Mouse (Mus musculus) neural tube, embryonic 12.5 days (tissue): Measurements from ENCODE around the gene Fzd7. TPM values are rescaled to one million over a fixed set of nuclear protein-coding genes. Genes with fewer than 3 reads are reported as not detected.

Experiments
- ATAC-seq: fragments of 200-750 bp; cut with Nextera tagmentation; 2 replicates; pipeline ENCODE4 v1.8.0; 2017; ENCODE audit warnings: low read depth, mild to moderate bottlenecking, moderate TSS enrichment, moderate library complexity; ENCODE audit not compliant: low FRiP score
- H3K27ac ChIP-seq: fragments of 300-500 bp; sonication (generic); 2 replicates; pipeline ENCODE4 v1.5.1; 2016
- H3K27me3 ChIP-seq: fragments of 300-500 bp; sonication (generic); replicated peaks from 2 replicates; pipeline ENCODE4 v1.6.1; 2016; ENCODE audit warnings: mild to moderate bottlenecking
- H3K36me3 ChIP-seq: fragments of 300-500 bp; sonication (generic); 2 replicates; pipeline ENCODE4 v1.6.1; 2016; ENCODE audit warnings: mild to moderate bottlenecking
- H3K4me1 ChIP-seq: fragments of 300-500 bp; sonication (generic); 2 replicates; pipeline ENCODE4 v1.6.1; 2016
- H3K4me2 ChIP-seq: fragments of 300-500 bp; sonication (generic); replicated peaks from 2 replicates; pipeline ENCODE4 v1.6.1; 2016; ENCODE audit warnings: mild to moderate bottlenecking
- H3K4me3 ChIP-seq: fragments of 300-500 bp; sonication (generic); 2 replicates; pipeline ENCODE4 v1.5.1; 2016
- H3K9ac ChIP-seq: fragments of 300-500 bp; sonication (generic); 2 replicates; pipeline ENCODE4 v1.6.1; 2016; ENCODE audit warnings: mild to moderate bottlenecking
- H3K9me3 ChIP-seq: fragments of 300-500 bp; sonication (generic); 2 replicates; pipeline ENCODE4 v1.6.1; 2016; ENCODE audit warnings: mild to moderate bottlenecking
- WGBS: fragments of 180-500 bp; shearing (Covaris S2); methylation state at CpG from one replicate; pipeline ENCODE4 v1.1.7; 2016; 5-methylcytosine and 5-hydroxymethylcytosine counted together
- polyA plus RNA-seq: library from polyadenylated mRNA; unstranded; fragments of >200 nt; fragmentation: Nextera tagmentation; extraction: Ambion mirVana; gene quantifications from 2 replicates; pipeline ENCODE4 v1.2.1, GENCODE M21; 2016

Gene Fzd7
- polyA plus RNA-seq, 1 experiment from 2014 or later = 17.4 TPM

- peak overlapping the region; percentile 65 for H3K4me3 ChIP-seq
- peaks cover 47% of the 10 kb centered on the region for H3K4me1 ChIP-seq
- peak overlapping the region; percentile 33; the same call in 1 of the 2 replicates for H3K9ac ChIP-seq
- H3K36me3 ChIP-seq = 0 out of 2 replicates have a peak, but pooled peaks cover 3% of the 10 kb centered on the region
- H3K27me3 ChIP-seq = no peaks in the 10 kb centered on the region
- peak overlapping the region; percentile 98 for H3K4me2 ChIP-seq
- H3K9me3 ChIP-seq = no peaks in the 10 kb centered on the region
- no peak for ATAC-seq
- H3K27ac ChIP-seq = no peak overlapping the region
- WGBS = 30% methylated on average over 4 of the region's 4 CpGs
Observed at GRCm38 (mm10) chr1:59485803-59486202, 3.6 kb downstream of the Fzd7 start.

- H3K4me1 ChIP-seq = peaks cover 41% of the 10 kb centered on the region
- peak overlapping the region; percentile 39; the same call in 1 of the 2 replicates for H3K9ac ChIP-seq
- no peak overlapping the region for H3K27ac ChIP-seq
- no peaks in the 10 kb centered on the region for H3K27me3 ChIP-seq
- H3K4me3 ChIP-seq = peak overlapping the region; percentile 21
- H3K4me2 ChIP-seq = peak overlapping the region; percentile 98
- ATAC-seq = no peak
- 0 out of 2 replicates have a peak, but pooled peaks cover 5% of the 10 kb centered on the region for H3K36me3 ChIP-seq
- H3K9me3 ChIP-seq = no peaks in the 10 kb centered on the region
- 3% methylated on average over 10 of the region's 10 CpGs for WGBS
Observed at GRCm38 (mm10) chr1:59487651-59488051, 5.4 kb downstream of the Fzd7 start.

- no peaks in the 10 kb centered on the region for H3K27me3 ChIP-seq
- no peak overlapping the region for H3K4me3 ChIP-seq
- no peak overlapping the region for H3K27ac ChIP-seq
- no peak overlapping the region for H3K9ac ChIP-seq
- H3K36me3 ChIP-seq = 0 out of 2 replicates have a peak, but pooled peaks cover 5% of the 10 kb centered on the region
- 51% methylated on average over 4 of the region's 4 CpGs for WGBS
- ATAC-seq = no peak
- H3K4me1 ChIP-seq = peaks cover 38% of the 10 kb centered on the region
- no peak overlapping the region for H3K4me2 ChIP-seq
- no peaks in the 10 kb centered on the region for H3K9me3 ChIP-seq
Observed at GRCm38 (mm10) chr1:59488481-59488880, 6.3 kb downstream of the Fzd7 start.

GRCm38 (mm10) chr1:59488991-59489390 is 6.8 kb downstream of the Fzd7 start:
- no peak overlapping the region for H3K4me3 ChIP-seq
- no peaks in the 10 kb centered on the region for H3K27me3 ChIP-seq
- WGBS = 63% methylated on average over 4 of the region's 4 CpGs
- no peaks in the 10 kb centered on the region for H3K9me3 ChIP-seq
- H3K4me2 ChIP-seq = no peak overlapping the region
- ATAC-seq = no peak
- no peak overlapping the region for H3K9ac ChIP-seq
- no peak overlapping the region for H3K27ac ChIP-seq
- 0 out of 2 replicates have a peak, but pooled peaks cover 5% of the 10 kb centered on the region for H3K36me3 ChIP-seq
- peaks cover 34% of the 10 kb centered on the region for H3K4me1 ChIP-seq

- no peak overlapping the region for H3K9ac ChIP-seq
- H3K4me1 ChIP-seq = peaks cover 17% of the 10 kb centered on the region
- H3K4me2 ChIP-seq = no peak overlapping the region
- no peaks in the 10 kb centered on the region for H3K27me3 ChIP-seq
- H3K9me3 ChIP-seq = no peaks in the 10 kb centered on the region
- H3K4me3 ChIP-seq = no peak overlapping the region
- no peak overlapping the region for H3K27ac ChIP-seq
- ATAC-seq = no peak
- 90% methylated on average over 9 of the region's 9 CpGs for WGBS
- 0 out of 2 replicates have a peak, but pooled peaks cover 5% of the 10 kb centered on the region for H3K36me3 ChIP-seq
Observed at GRCm38 (mm10) chr1:59491517-59491916, 9.3 kb downstream of the Fzd7 start.

GRCm38 (mm10) chr1:59492432-59492831 is 10.2 kb downstream of the Fzd7 start:
- Histone ChIP-seq H3K4me2 (no peak overlapping the region), H3K27me3 (no peaks in the 10 kb centered on the region), H3K36me3 (0 out of 2 replicates have a peak, but pooled peaks cover 5% of the 10 kb centered on the region), H3K4me3 (no peak overlapping the region), H3K9ac (no peak overlapping the region), H3K4me1 (peaks cover 11% of the 10 kb centered on the region), H3K27ac (no peak overlapping the region), H3K9me3 (no peaks in the 10 kb centered on the region)
- ATAC-seq = no peak
- WGBS = 80% methylated on average over 4 of the region's 4 CpGs

- H3K27me3 ChIP-seq = no peaks in the 10 kb centered on the region
- no peak for ATAC-seq
- H3K9me3 ChIP-seq = no peaks in the 10 kb centered on the region
- H3K4me2 ChIP-seq = no peak overlapping the region
- WGBS = 95% methylated on average over 5 of the region's 5 CpGs
- H3K36me3 ChIP-seq = 0 out of 2 replicates have a peak, but pooled peaks cover under 1% of the 10 kb centered on the region
- no peak overlapping the region for H3K4me3 ChIP-seq
- H3K9ac ChIP-seq = no peak overlapping the region
- no peaks in the 10 kb centered on the region for H3K4me1 ChIP-seq
- H3K27ac ChIP-seq = no peak overlapping the region
Observed at GRCm38 (mm10) chr1:59495970-59496369, 13.7 kb downstream of the Fzd7 start.

GRCm38 (mm10) chr1:59497741-59498613 is 15.8 kb downstream of the Fzd7 start:
- H3K4me2 ChIP-seq = no peak overlapping the region
- no peaks in the 10 kb centered on the region for H3K27me3 ChIP-seq
- no peaks in the 10 kb centered on the region for H3K9me3 ChIP-seq
- no peak overlapping the region for H3K4me3 ChIP-seq
- H3K36me3 ChIP-seq = no peaks in the 10 kb centered on the region
- H3K4me1 ChIP-seq = no peaks in the 10 kb centered on the region
- WGBS = 84% methylated on average over 6 of the region's 6 CpGs
- no peak overlapping the region for H3K9ac ChIP-seq
- ATAC-seq = no peak
- H3K27ac ChIP-seq = no peak overlapping the region

GRCm38 (mm10) chr1:59499327-59499726 is 17.1 kb downstream of the Fzd7 start:
- ATAC-seq = no peak
- H3K27me3 ChIP-seq = no peaks in the 10 kb centered on the region
- H3K27ac ChIP-seq = no peak overlapping the region
- no peaks in the 10 kb centered on the region for H3K4me1 ChIP-seq
- no peaks in the 10 kb centered on the region for H3K36me3 ChIP-seq
- H3K9ac ChIP-seq = no peak overlapping the region
- H3K4me2 ChIP-seq = no peak overlapping the region
- 76% methylated on average over 3 of the region's 3 CpGs for WGBS
- H3K4me3 ChIP-seq = no peak overlapping the region
- H3K9me3 ChIP-seq = no peaks in the 10 kb centered on the region

GRCm38 (mm10) chr1:59502355-59502754 is 20.1 kb downstream of the Fzd7 start:
- no peak for ATAC-seq
- no peak overlapping the region for H3K4me3 ChIP-seq
- H3K9me3 ChIP-seq = no peaks in the 10 kb centered on the region
- H3K4me2 ChIP-seq = no peak overlapping the region
- no peaks in the 10 kb centered on the region for H3K27me3 ChIP-seq
- H3K9ac ChIP-seq = no peak overlapping the region
- H3K4me1 ChIP-seq = no peaks in the 10 kb centered on the region
- H3K27ac ChIP-seq = no peak overlapping the region
- H3K36me3 ChIP-seq = no peaks in the 10 kb centered on the region
- WGBS = 76% methylated on average over 2 of the region's 2 CpGs

- Histone ChIP-seq H3K4me2 (no peak overlapping the region), H3K4me1 (no peaks in the 10 kb centered on the region)
- ATAC-seq = no peak
Observed at GRCm38 (mm10) chr1:59503659-59504301, 21.6 kb downstream of the Fzd7 start.

GRCm38 (mm10) chr1:59504302-59504700 is 22.1 kb downstream of the Fzd7 start:
- Histone ChIP-seq H3K9ac (no peak overlapping the region), H3K4me3 (no peak overlapping the region), H3K4me2 (no peak overlapping the region), H3K4me1 (no peaks in the 10 kb centered on the region), H3K27me3 (no peaks in the 10 kb centered on the region), H3K9me3 (no peaks in the 10 kb centered on the region), H3K36me3 (no peaks in the 10 kb centered on the region), H3K27ac (no peak overlapping the region)
- WGBS = 80% methylated on average over 2 of the region's 2 CpGs
- no peak for ATAC-seq

More at GRCm38 (mm10) chr1:59503659-59504301, 21.6 kb downstream of the Fzd7 start:
- WGBS = 56% methylated on average over 7 of the region's 7 CpGs
- Histone ChIP-seq H3K27me3 (no peaks in the 10 kb centered on the region), H3K4me3 (no peak overlapping the region), H3K36me3 (no peaks in the 10 kb centered on the region), H3K9ac (no peak overlapping the region), H3K9me3 (no peaks in the 10 kb centered on the region), H3K27ac (no peak overlapping the region)
